Mouse (Mus musculus): ENCODE measurements around the gene Lpar3. TPM values are rescaled to one million over a fixed set of nuclear protein-coding genes. Genes with fewer than 3 reads are reported as not detected.

The Lpar3 gene
- polyA plus RNA-seq, 1 experiment from 2014 or later = not detected

DNA sequence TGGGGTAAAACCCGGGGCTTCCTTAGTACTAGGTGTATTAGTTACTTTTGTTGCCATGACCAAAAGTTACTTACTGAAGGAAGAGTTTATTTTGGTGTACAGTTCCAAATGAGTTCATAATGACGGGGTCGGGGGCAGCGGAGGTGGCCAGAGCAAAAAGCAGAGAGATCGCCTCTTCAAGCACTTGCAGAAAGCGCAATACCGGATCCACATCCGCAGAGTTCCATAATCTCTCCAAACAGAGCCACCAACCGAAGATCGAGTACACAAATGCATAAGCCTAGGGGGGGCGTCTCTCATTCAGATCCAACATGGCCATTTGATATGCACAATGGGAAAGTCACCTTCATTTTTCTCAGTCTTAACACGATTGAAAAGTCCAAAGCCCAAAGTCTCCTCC lies 97.1 kb downstream of the Lpar3 start:
- no peaks in the 10 kb centered on the region for H3K9me3 ChIP-seq (ENCODE audit: low read length)
- 79% methylated on average over 12 of the region's 12 CpGs for WGBS (ENCODE audit: insufficient replicate concordance)

DNA sequence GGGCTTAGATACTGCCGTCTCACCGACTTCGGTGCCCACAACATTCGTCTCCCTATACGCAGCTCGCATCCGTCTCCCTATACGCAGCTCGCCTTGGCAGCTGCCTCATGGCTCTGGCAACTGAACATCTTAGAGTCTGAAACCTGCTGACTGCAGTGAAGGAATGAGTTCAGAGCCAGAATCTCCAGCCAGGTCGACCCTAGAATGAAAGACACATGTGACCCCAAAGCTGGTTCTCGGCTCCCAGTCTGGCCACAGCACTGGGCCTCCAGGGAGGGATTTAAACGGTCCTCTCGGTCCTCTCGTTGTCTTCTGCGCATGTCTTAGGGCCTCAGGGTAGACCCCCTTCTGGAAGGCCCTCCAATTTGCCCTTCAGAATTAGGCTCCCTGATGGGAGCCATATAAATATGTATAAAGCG lies 97.8 kb downstream of the Lpar3 start:
- H3K4me3 ChIP-seq (ENCODE audit: low read depth, low read length) = no peak overlapping the region
- ATAC-seq = no peak
- 81% methylated on average over 16 of the region's 16 CpGs for WGBS (ENCODE audit: insufficient replicate concordance)

More for the DNA sequence above, 97.1 kb downstream of the Lpar3 start:
- Histone ChIP-seq H3K9ac (replicated peaks) (no peak overlapping the region), H3K4me3 (ENCODE audit: low read depth, low read length) (no peak overlapping the region), H3K27ac (ENCODE audit: low read depth) (no peak overlapping the region), H3K27me3 (ENCODE audit: insufficient read depth, low read length) (no peaks in the 10 kb centered on the region), H3K4me2 (ENCODE audit: low read depth, low read length) (no peak overlapping the region), H3K4me1 (ENCODE audit: insufficient read depth) (no peaks in the 10 kb centered on the region), H3K36me3 (replicated peaks; ENCODE audit: insufficient read depth, low read length) (no peaks in the 10 kb centered on the region)
- DNase-seq (no peak), ATAC-seq (no peak)
- TF ChIP-seq EP300 (IDR thresholded peaks at IDR 0.05; ENCODE audit: low read depth) (no peak), CTCF (IDR thresholded peaks at IDR 0.05; ENCODE audit: low read depth) (no peak)

DNA sequence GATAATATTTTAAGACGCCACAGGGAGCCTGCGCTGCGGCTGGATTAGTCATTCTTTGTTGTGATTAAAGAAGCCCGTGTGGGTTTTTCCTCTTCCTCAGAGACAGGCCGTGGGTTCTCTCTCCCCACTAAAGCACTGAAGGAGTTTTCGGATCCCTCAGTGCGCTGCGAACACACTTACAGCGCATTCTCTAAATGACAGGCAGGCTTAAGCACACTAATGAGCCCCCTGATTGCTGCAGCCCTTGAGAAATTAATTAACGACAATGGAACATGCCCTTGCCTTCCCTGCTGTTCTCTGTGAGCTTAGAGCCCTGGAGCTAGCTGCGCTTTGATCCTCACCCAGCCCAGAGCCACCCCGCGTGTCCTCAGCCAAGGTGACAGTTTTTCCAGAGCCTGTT lies 98.2 kb downstream of the Lpar3 start:
- no peaks in the 10 kb centered on the region for H3K36me3 ChIP-seq (replicated peaks; ENCODE audit: insufficient read depth, low read length)
- H3K9me3 ChIP-seq (ENCODE audit: low read length) = no peaks in the 10 kb centered on the region
- ATAC-seq (no peak), DNase-seq (no peak)
- no peaks in the 10 kb centered on the region for H3K27me3 ChIP-seq (ENCODE audit: insufficient read depth, low read length)
- H3K4me2 ChIP-seq (ENCODE audit: low read depth, low read length) = no peak overlapping the region
- WGBS (ENCODE audit: insufficient replicate concordance) = 63% methylated on average over 13 of the region's 13 CpGs
- TF ChIP-seq EP300 (IDR thresholded peaks at IDR 0.05; ENCODE audit: low read depth) (no peak), CTCF (IDR thresholded peaks at IDR 0.05; ENCODE audit: low read depth) (no peak)
- H3K9ac ChIP-seq (replicated peaks) = no peak overlapping the region
- no peaks in the 10 kb centered on the region for H3K4me1 ChIP-seq (ENCODE audit: insufficient read depth)
- H3K4me3 ChIP-seq (ENCODE audit: low read depth, low read length) = no peak overlapping the region
- H3K27ac ChIP-seq (ENCODE audit: low read depth) = no peak overlapping the region

More for the DNA sequence above, 97.8 kb downstream of the Lpar3 start:
- H3K27me3 ChIP-seq (ENCODE audit: insufficient read depth, low read length) = no peaks in the 10 kb centered on the region
- no peak for DNase-seq
- no peaks in the 10 kb centered on the region for H3K9me3 ChIP-seq (ENCODE audit: low read length)
- no peak overlapping the region for H3K9ac ChIP-seq (replicated peaks)
- no peak overlapping the region for H3K27ac ChIP-seq (ENCODE audit: low read depth)
- H3K4me2 ChIP-seq (ENCODE audit: low read depth, low read length) = no peak overlapping the region
- TF ChIP-seq EP300 (IDR thresholded peaks at IDR 0.05; ENCODE audit: low read depth) = no peak
- no peak for TF ChIP-seq CTCF (IDR thresholded peaks at IDR 0.05; ENCODE audit: low read depth)
- H3K4me1 ChIP-seq (ENCODE audit: insufficient read depth) = no peaks in the 10 kb centered on the region
- H3K36me3 ChIP-seq (replicated peaks; ENCODE audit: insufficient read depth, low read length) = no peaks in the 10 kb centered on the region

DNA sequence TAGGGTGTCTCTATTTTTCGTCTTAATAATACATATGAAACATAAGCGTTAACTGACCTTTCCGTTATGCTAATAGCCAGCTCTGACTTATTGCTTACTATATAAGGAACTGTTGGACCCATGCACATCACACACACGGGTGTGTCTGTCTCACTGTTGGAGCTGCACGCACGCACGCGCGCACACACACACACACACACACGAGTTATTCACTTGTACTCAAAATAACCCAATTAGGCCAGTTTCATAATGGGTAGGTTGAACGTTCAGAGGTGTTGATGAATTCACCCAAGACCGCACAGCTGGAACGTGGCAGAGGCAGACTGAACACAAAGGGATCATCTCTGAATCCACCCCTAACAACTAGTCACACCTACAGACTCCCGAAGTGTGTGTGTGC lies 98.7 kb downstream of the Lpar3 start:
- H3K4me3 ChIP-seq (ENCODE audit: low read depth, low read length) = no peak overlapping the region
- no peak for TF ChIP-seq EP300 (IDR thresholded peaks at IDR 0.05; ENCODE audit: low read depth)
- TF ChIP-seq CTCF (IDR thresholded peaks at IDR 0.05; ENCODE audit: low read depth) = no peak
- H3K27me3 ChIP-seq (ENCODE audit: insufficient read depth, low read length) = no peaks in the 10 kb centered on the region
- no peak overlapping the region for H3K9ac ChIP-seq (replicated peaks)
- no peaks in the 10 kb centered on the region for H3K36me3 ChIP-seq (replicated peaks; ENCODE audit: insufficient read depth, low read length)
- H3K9me3 ChIP-seq (ENCODE audit: low read length) = no peaks in the 10 kb centered on the region
- H3K27ac ChIP-seq (ENCODE audit: low read depth) = no peak overlapping the region
- H3K4me2 ChIP-seq (ENCODE audit: low read depth, low read length) = no peak overlapping the region
- DNase-seq (no peak), ATAC-seq (no peak)
- no peaks in the 10 kb centered on the region for H3K4me1 ChIP-seq (ENCODE audit: insufficient read depth)
- 81% methylated on average over 14 of the region's 14 CpGs for WGBS (ENCODE audit: insufficient replicate concordance)

DNA sequence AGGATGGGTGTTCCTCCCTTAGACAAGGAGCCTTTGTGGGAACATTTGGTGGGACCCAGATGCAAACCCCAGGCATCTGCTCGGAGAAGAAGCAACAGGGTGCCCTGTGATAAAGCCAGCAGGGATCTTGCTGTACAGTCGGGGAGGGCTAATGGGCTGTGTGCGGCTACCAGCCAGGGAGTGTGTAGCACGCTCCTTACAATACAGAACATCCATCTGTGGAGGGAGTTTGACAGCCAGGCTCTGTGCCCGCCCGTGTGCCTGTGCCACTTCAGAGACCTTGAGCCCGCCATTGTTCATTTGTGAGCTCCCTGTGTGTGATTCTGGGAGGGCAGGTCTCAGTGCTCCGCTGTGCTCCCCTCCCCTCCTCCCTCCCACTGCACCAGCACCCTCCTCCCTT lies 104.2 kb downstream of the Lpar3 start:
- WGBS (ENCODE audit: insufficient replicate concordance) = 63% methylated on average over 8 of the region's 8 CpGs
- H3K27me3 ChIP-seq (ENCODE audit: insufficient read depth, low read length) = no peaks in the 10 kb centered on the region
- no peaks in the 10 kb centered on the region for H3K36me3 ChIP-seq (replicated peaks; ENCODE audit: insufficient read depth, low read length)
- DNase-seq (no peak), ATAC-seq (no peak)
- no peak overlapping the region for H3K4me3 ChIP-seq (ENCODE audit: low read depth, low read length)
- no peak overlapping the region for H3K9ac ChIP-seq (replicated peaks)
- no peaks in the 10 kb centered on the region for H3K9me3 ChIP-seq (ENCODE audit: low read length)
- TF ChIP-seq CTCF (IDR thresholded peaks at IDR 0.05; ENCODE audit: low read depth) = no peak
- TF ChIP-seq EP300 (IDR thresholded peaks at IDR 0.05; ENCODE audit: low read depth) = no peak
- H3K4me1 ChIP-seq (ENCODE audit: insufficient read depth) = peaks cover 7% of the 10 kb centered on the region
- H3K4me2 ChIP-seq (ENCODE audit: low read depth, low read length) = no peak overlapping the region
- no peak overlapping the region for H3K27ac ChIP-seq (ENCODE audit: low read depth)

DNA sequence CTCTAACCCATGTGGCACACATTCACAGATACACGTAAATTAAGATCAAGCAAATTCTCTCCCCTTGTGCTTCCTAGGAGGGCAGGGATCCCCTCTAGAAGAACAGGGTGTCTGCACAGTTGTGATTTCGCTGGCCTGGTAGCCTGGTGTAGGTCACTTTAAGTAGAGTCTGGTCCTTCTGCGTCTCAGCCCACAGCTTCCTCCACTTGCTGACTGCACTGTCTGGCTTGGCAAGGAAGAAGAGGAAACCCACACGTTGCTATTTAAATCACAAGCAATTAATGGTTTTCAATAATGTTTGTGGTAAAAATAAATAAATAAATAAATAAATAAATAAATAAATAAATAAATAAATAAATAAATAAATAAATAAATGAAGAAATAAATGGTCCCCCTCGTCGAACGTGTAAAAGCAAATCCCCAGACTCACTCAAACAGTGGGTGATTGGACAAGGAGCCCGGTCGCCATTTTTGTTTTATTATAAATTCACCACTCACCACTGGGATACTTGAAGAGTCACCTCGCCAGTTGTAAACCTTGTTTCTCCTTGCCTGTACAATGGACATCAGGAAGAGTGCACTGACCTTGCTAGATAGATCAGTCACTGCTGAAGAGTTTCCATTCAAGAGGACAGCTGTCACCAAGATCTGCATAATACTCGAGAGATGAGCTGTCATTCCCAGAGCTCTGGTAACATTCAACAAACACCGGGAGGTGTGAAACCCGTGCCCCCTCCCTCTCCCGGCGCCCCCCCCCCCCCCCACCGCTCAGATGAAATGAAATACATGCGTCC lies 106.2 kb downstream of the Lpar3 start:
- Histone ChIP-seq H3K9me3 (ENCODE audit: low read length) (no peaks in the 10 kb centered on the region), H3K4me1 (ENCODE audit: insufficient read depth) (peaks cover 7% of the 10 kb centered on the region), H3K27ac (ENCODE audit: low read depth) (no peak overlapping the region), H3K4me2 (ENCODE audit: low read depth, low read length) (0 out of 2 replicates have a peak overlapping the region, but pooled peaks have one; percentile 72), H3K9ac (replicated peaks) (no peak overlapping the region), H3K36me3 (replicated peaks; ENCODE audit: insufficient read depth, low read length) (no peaks in the 10 kb centered on the region), H3K27me3 (ENCODE audit: insufficient read depth, low read length) (no peaks in the 10 kb centered on the region), H3K4me3 (ENCODE audit: low read depth, low read length) (no peak overlapping the region)
- TF ChIP-seq EP300 (IDR thresholded peaks at IDR 0.05; ENCODE audit: low read depth) (no peak), CTCF (IDR thresholded peaks at IDR 0.05; ENCODE audit: low read depth) (no peak)
- DNase-seq (no peak), ATAC-seq (no peak)
- WGBS (ENCODE audit: insufficient replicate concordance) = 33% methylated on average over 14 of the region's 17 CpGs

Measured in liver, postnatal 0 days (tissue).